Mouse (Mus musculus) erythroblast, embryonic 14.5 days (primary cell): ENCODE results near the gene Olfr1393.

Experiments
- GATA1 ChIP-seq: IDR thresholded peaks from 2 replicates; pipeline ENCODE4 v1.6.1; 2012; ENCODE audit warnings: low read length, inconsistent platforms, mixed read lengths
- TAL1 ChIP-seq: IDR thresholded peaks from 3 replicates; pipeline ENCODE4 v1.6.1; 2012; ENCODE audit warnings: low read length, inconsistent platforms, mixed read lengths

DNA sequence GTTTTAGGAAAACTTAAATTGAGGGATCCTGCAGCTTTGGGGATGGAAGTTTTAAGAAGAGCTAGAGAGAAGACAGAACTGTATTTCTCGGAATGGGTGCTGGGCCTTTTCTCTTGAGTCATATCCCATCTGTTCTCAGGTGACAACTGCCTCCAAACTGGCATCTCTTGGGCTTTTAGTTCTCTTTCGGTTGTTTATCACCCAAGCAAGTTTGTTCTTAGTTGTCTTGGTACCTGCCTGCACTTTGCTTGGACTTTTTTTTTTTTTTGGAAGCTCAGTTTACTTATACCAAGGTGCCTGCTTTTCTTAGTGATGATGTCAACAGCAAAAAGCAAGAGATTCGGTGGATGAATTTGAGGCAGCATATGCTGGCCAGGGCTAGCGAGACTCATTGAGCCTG, 31.6 kb upstream of the Olfr1393 start:
- TF ChIP-seq TAL1 (no peak), GATA1 (no peak)
